Mouse (Mus musculus): ENCODE results near the gene Vps16. TPM values are rescaled to one million over a fixed set of nuclear protein-coding genes. Genes with fewer than 3 reads are reported as not detected.

The Vps16 gene
- 10 to 100 TPM; 25.2 to 30.7 TPM for total RNA-seq (2021)

DNA sequence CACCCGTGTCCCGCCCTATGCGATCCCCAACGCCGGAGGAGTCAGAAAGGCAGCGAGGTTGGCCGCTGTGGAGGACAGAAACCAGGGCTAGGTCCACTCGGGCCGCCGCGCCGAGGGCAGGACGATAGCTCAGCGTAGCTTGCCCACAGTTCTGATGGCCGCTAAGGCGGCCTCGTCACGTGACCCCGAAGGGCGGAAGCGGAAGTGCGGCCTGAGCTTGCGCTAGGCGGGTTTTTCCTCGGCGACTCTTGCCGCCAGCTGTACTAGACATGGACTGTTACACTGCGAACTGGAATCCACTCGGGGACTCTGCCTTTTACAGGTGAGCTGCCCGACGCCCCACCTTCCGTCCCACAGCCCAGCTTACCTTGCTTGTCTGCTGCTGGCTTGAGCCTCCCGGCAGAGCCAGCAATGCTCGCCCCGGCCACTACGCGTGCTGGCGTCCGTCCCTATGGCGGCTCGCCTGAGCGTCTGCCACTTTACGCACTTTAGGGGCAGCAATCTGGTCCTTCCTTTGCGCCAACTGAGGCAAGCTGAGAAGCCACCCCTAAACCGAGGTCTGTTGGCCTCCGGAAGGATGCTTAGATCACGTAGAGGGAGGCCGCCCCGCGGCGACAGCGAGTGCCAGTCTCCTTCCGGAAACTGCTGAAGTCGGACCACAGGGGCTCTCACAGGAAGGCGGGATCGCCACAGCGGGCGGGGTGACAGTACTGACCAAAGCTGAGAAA is at the start of gene Vps16, which contains the start of gene Pced1a:
TSS of gene Vps16 (plus strand) at position 214 of the 728 bp plus-strand sequence.
TSS of gene Pced1a (minus strand) at position 576 of the 728 bp plus-strand sequence.
- DNase-seq = peak; percentile 94 to 96
- intact Hi-C loops (cut with DNase I) = loop anchor here (2.0 to 5.0 kb wide), 2 partner anchors 27 to 247 kb away; partner anchors contain the start of genes Ptpra and Snrpb

- DNase-seq = no peak
- intact Hi-C loops (cut with DNase I) = no loop called here
Measured at GRCm38 (mm10) chr2:130374951-130375350, 49.2 kb upstream of the Vps16 start.

GRCm38 (mm10) chr2:130383205-130383604 is 40.9 kb upstream of the Vps16 start:
- no peak for DNase-seq
- intact Hi-C loops (cut with DNase I) = no loop called here

GRCm38 (mm10) chr2:130383895-130384294 is 40.2 kb upstream of the Vps16 start:
- no peak for DNase-seq
- intact Hi-C loops (cut with DNase I) = no loop called here

- intact Hi-C loops (cut with DNase I) = no loop called here
- DNase-seq = no peak
Measured at GRCm38 (mm10) chr2:130386212-130386611, 37.9 kb upstream of the Vps16 start.

DNA sequence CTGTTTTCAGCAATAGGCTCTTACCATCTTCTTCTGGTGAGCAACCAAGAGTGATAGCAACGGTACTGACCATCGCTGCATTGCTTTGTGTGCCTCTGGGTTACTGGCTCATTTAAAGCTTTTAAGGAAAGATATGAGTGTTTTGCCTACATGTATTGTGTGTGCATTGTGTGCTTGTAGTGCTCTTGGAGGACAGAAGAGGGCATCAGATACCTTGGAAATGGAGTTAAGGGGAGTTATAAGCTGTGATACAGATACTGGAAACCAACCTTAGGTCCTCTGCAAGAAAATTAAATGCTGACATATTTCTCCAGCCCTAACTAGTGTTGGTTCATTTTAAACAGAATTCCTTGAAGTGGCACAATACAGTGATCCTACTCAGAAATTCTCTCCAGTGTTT is 35.3 kb upstream of the Vps16 start:
- DNase-seq = no peak
- intact Hi-C loops (cut with DNase I) = no loop called here

GRCm38 (mm10) chr2:130390993-130391625 is 33.0 kb upstream of the Vps16 start:
- DNase-seq = no peak
- intact Hi-C loops (cut with DNase I) = no loop called here

DNA sequence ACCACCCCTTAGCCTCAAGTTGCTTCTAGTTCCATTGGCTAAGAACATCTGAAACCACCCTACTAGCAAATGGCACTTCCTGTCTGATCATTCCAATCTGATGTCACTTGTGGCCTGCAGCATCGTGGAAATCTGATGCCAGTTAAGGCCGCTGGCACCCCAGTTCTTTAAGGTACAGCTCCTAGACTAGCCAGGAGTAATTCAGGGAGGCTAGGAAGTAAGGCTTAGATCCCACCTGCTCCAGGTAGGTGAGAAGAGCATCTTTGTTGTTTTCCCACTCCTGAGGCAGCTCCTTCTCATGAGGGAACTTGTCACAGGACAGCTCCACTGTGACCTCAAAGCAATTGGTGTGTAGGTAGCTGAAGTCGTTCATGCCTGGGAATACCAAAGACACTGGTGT is 31.3 kb upstream of the Vps16 start:
- intact Hi-C loops (cut with DNase I) = no loop called here
- no peak for DNase-seq

DNA sequence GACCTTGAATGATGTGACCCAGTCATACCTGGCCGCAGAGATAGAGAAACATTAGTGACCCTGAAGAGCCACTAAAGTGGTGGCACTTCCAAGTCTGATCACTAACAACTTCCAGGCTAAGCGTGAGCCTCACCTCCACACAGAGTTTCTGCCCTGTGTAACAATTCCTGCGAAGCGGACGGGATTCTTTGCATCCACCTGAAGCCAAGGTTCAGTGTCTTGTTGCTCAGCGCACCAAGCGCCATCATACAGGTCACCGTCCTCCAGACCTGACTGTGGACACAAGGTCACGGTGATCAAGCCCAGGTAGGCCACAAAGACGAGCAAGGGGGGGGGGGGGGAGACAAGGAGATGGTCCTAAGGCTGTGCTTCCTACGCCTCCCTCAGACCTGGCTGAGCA is 28.4 kb upstream of the Vps16 start:
- intact Hi-C loops (cut with DNase I) = no loop called here

GRCm38 (mm10) chr2:130397186-130397985 is 26.8 kb upstream of the Vps16 start, which contains the start of gene Cpxm1:
Gene Cpxm1 (minus strand): TSS chr2:130397574.
- peak; percentile 19 to 29 for DNase-seq
- intact Hi-C loops (cut with DNase I) = no loop called here

More for the DNA sequence above, 28.4 kb upstream of the Vps16 start:
- DNase-seq = no peak

GRCm38 (mm10) chr2:130398091-130398490 is 26.0 kb upstream of the Vps16 start:
- peak; percentile 47 to 52 for DNase-seq
- intact Hi-C loops (cut with DNase I) = no loop called here

GRCm38 (mm10) chr2:130400046-130400445 is 24.1 kb upstream of the Vps16 start:
- no peak for DNase-seq
- intact Hi-C loops (cut with DNase I) = no loop called here

- intact Hi-C loops (cut with DNase I) = no loop called here
Measured at GRCm38 (mm10) chr2:130401891-130402290, 22.2 kb upstream of the Vps16 start.

GRCm38 (mm10) chr2:130404939-130405338 is 19.2 kb upstream of the Vps16 start, which contains the start of the genes Gm28372 and 1700020A23Rik:
Gene Gm28372 (plus strand): TSS chr2:130405239.
Gene 1700020A23Rik (plus strand): TSS chr2:130405259.
- intact Hi-C loops (cut with DNase I) = no loop called here
- DNase-seq = no peak

More at GRCm38 (mm10) chr2:130401891-130402290, 22.2 kb upstream of the Vps16 start:
- DNase-seq = no peak

- intact Hi-C loops (cut with DNase I) = no loop called here
- DNase-seq = no peak
Measured at GRCm38 (mm10) chr2:130406178-130406577, 18.0 kb upstream of the Vps16 start, which contains the start of gene Tmem239. Gene Tmem239 (plus strand): TSS chr2:130406478.

DNA sequence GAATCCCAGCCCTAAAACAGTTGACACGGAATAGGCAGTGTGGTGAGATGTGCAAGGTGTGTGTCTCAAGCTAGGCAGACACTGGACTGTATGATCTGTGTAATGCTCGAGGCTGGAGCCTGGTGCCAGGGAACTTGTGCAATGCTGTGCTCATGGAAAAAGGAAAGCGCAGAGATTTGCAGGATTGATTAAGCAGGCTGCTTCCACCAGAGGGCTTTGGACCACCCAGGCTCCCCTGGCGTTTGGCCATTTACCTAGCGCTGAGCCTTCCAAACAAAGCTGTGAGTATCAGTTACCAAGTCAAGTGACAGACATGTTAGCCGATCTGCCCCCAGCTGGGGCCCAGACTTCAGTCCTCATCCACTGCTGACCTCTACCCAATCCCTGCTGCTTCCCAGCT is 15.9 kb upstream of the Vps16 start:
- intact Hi-C loops (cut with DNase I) = no loop called here
- no peak for DNase-seq

DNA sequence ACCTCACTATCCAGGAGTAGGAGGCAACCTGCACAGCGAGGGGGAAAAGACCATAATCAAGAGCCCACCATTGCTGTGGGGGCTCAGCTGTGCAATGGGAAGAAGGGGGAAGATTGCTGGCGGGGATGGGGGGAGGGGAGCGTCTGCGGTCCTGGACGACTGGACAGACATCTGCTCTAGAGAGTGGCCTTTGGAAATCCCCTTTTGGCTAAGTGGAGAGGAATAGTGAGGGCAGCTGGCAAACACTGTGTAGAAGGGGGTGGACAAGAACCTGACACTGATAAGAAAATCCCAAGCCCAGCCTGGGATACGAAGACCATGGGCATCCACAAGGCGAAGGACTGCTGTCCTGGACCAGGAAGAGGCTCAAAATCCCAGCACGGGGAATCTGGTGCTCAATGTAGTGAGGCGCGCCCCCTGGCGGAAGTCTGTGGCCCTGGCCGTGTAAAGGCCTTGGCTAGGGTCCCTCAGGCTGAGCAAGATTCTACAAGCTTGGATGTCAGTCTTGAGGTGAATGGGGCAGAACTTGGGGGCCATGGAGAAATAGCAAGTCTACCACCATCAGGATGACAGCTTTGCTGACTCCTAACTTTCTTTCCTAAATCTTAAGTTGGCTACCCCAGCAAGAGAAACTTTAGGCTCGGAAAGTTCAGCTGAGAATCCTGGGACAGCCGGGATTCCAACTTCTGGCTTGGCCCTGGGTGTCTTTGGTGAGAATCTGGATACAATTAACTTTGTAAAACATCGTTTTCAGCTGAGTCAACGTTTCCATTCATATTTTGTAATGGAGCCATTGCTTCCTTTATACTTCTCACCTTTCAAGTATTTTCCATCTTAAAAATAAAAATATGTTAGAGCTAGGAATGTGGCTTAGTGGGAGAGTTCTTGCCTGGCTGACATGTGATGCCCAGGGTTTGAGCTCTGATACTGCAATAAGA is 12.3 kb upstream of the Vps16 start:
- intact Hi-C loops (cut with DNase I) = loop anchor here (1.0 kb wide), 2 partner anchors 117 to 121 kb away; partner anchors contain the start of gene Ebf4
- DNase-seq = peak; percentile 86 to 89

- intact Hi-C loops (cut with DNase I) = no loop called here
- no peak for DNase-seq
Measured at GRCm38 (mm10) chr2:130412775-130413174, 11.4 kb upstream of the Vps16 start.

DNA sequence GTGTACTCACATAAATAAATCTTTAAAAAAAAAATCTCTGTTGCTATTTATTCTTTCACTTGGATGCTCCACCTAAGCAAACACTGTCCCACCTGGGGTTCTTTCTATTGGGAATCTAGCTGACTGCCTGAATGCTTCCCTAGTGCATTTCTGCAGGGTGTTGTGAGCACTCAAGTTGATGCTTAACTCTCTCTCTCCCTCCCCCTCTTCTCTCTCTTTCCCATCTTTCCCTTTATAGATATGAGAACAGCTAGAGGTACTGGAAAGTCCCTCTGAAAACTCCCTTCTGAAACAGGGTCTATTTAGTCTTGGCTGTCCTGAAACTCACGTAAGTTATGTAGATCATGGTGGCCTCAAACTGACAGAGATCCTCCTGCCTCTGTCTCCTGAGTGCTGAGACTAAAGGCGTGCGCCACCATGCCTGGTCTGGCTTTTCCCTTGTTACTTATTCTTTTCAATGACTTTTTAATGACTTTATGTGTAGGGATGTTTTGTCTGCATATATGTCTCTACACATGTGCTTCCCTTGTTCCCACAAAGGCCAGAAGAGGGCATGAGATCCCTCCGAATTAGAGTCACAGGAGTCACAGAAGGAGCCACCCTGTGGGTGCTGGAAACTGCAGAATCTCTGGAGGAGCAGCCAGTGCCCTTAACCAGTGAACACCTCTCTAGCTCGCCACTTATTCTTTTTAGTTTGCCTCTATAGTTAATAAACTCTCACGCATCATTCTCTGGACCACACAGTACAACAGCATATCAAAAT is 9.9 kb upstream of the Vps16 start:
- intact Hi-C loops (cut with DNase I) = no loop called here
- DNase-seq = no peak
